Mouse (Mus musculus): ENCODE results near the gene Dlgap1.

DNA sequence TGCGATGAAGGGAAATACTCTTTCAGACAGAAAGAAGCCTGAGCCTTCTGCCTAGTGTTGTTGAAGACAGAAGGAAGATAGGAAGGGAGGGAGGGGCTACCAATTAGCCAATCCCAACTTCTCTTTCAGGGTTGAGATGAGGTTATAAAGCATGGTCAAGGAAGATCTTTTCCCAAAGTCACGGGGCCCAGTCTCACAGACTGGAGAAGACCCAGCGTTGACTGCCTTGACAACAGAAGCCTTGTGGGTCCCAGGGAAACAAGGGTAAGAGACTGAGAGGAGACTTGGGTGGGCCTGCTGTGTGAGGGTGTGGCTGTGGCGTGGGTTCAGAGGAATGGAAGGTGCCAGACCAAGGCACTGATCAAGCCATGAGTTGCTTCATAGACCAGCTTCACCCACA is 901.7 kb downstream of the Dlgap1 start:
- TF ChIP-seq CTCF (IDR thresholded peaks at IDR 0.05; ENCODE audit: low read depth): no peak
- no peak for TF ChIP-seq EP300 (IDR thresholded peaks at IDR 0.05; ENCODE audit: low read depth)
